Mouse (Mus musculus): Measurements from ENCODE around the gene Fbxl14.

Fbxl14 gene

DNA sequence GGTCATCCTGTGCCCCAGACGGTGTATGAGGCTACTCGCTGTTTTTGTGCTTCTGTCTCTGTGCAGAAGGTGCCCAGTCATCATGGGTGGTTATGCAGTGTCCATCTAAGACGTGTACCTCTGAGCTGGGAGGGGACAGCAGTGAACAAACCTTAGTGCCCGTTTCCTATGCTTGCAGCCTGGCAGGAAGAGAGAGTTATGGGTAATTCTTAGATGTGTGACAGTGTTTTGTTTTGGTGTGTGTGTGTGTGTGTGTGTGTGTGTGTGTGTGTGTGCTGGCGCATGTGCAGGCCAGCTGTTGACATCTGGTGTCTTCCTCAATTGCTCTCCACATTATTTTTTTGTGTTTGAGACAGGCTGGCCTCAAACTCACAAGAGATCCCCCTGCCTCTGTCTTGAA is 20.6 kb downstream of the Fbxl14 start:
- no peak for DNase-seq

DNA sequence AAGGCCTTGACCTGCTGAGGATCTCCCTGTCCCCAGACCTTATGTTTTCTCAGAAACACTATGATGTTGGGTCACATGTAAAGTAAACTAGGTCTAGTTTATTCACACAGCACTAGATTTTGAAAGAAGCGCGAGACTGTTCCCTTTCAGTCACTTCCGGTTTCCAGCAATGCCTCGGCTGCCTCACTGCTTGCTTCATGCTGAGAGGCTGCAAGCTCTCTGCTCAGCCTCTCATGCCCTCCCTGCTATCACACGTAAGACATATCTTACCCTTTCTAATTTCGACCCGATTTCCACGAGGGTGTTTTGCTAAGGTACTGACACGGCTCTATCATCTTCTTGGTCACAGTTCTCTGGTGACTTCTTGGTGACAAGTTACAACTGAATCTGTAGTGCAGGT is 22.6 kb downstream of the Fbxl14 start:
- DNase-seq, result no peak

DNA sequence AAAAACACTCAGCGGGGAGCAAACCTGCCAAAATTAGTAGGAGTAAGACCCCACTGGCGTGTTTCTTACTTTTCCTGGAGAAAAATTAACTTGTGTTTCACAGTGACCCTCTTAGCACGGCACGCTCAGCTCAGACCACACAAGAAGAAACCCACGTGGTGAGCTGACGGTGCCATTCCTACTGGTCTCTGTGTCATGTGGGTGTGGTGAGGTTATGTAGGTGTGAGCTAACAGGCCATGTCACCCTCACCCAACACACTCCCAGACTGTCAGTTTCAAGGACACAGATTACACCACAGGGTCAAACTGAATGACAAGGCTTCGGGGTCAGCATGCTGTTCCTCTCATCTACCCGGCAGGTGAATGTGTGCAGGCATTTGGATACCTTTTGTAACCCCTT is 25.3 kb downstream of the Fbxl14 start:
- no peak for DNase-seq

DNA sequence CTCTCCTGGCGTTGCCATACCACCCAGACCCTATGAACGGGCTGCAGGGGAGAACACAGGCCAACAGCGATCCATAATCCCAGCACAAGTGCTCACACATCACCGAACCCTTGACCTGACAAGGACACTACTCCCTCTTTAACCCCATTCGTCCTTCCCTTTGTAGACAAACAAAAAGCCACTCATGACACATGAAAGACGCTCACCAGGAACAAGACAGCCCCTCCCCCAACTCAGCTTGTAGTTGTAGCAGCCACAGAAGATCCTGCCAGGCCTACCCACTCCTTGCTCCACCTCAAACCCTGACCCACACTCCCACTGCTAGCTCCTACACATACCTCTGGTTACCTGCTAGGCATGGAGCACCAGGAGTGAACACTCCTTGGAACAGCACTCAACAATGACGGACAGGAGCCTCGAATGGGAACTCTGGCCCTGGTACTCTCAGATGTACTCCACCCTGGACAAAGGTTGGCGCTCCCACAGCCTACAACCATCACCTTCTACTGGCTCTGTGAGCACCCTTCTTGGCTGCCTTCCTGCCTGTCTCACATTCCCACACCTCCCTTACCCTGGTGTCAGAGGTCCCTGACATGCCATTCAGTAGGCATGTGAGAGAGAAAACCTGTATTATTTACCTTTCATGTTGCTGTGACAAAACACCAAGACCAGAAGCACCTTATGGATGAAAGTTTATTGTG is 26.2 kb downstream of the Fbxl14 start:
- no peak for DNase-seq

DNA sequence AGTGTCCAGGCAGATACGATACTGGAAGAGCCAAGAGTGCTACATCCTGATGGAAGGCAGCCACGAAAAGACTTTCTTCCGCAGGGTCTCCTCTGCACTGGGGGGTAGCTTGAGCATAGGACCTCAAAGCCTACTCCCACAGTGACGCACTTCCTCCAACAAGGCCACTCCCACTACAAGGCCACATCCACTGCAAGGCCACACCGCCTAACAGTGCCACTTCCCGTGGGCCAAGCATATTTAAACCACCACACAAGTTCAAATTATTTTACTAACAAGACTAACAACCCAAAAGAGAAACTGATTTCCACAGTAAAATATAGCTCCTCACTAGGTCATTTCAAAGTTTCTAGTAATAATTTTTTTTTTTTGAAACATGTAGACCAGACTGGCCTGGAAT is 28.8 kb downstream of the Fbxl14 start:
- no peak for DNase-seq

DNA sequence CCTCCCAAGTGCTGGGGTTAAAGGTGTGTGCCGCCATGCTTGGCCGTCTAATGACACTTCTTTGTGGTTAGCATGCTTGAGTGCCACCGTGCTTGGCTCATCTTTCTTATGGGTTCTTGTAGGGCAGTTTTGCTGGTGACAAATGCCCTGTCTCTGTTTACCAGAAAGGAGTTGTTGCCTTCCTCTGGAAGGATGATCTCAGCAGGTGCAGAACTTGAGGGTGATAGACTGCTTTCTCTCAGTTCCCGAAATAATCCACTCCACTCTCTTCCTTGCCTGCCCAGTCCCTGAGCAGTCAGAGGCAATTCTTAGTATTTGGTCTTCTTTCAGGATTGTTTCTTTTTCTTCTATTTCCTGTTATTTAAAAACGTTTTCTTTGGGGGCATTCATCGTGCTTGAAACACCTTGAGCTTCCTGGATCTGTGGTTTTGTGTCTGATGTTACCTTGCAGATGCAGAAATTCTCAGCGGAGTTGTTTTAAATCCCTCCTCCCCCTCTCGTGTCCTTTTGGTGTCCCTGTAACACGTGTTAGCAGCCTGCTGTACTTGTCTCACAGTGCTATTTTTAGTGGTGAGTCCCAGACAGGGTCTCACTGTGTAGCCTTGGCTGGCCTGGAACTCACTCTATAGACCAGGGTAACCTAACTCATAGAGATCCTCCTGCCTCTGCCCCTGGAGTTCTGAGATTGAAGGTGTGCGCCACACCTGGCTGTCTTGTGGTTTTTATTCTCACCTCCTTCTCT is 29.3 kb downstream of the Fbxl14 start:
- DNase-seq, result no peak

DNA sequence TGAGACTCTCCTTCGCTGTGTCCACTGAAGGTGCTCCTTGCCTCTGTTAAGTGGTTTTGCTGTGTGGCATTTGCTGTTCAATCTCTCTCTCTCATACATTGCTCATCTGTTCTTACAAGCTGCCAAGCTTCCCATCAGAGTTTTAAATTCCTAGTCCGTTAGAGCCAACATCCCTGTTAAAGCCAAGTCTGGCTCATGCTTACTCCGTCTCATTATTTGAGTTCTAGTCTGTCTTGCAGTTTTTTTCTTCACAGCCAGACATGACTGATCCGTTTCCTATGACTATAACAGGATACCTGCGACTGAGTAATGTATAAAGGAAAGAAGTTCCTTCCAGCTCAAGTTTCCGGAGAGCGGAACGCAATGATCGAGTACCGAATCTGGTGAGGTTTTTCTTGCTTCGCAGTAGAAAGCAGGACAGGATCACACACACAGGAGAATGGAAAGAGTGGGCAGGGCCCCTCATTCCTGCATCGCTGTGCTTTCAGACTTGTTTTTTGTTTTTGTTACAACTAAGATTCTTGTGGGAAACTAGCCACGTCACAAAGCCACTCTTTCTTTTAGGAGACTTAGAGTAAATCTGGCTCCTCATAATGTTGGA is 30.1 kb downstream of the Fbxl14 start:
- DNase-seq, result no peak

DNA sequence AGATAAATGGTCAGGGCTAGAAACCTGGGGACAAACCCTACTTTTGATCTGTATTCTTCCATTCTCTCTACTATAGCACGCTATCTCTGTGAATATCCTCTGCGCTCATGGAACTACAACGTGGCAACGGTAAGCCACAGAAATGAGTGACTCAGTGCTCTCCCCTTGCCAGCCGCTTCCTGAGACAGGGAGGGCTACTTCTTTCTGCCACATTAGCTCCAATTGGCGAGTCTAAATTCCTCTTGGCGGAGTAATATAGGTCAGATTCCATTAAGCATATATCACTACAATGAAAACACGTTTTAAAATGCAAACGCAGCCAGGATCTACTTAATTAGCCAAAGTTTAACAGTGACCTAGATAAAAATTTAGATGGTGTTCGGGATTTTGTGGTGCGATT is 33.2 kb downstream of the Fbxl14 start:
- no peak for DNase-seq

DNA sequence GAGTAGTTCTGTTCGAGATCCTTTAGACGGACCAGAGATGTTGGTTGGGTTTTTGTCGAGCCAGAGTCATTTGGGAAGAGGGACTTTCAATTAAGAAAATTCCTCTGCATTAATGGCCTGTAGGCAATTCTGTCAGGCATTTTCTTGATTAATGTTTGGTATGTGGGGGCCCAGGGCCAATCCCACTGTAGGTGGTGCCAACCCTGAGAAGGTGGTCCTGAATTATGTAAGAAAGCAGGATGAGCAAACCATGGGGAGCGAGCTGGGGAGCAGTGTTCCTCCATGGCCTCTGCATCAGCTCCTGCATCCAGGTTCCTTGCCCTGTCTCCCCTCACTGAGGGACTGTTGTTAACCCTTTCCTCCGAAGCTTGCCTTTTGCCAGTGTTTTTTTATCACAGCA is 34.0 kb downstream of the Fbxl14 start:
- DNase-seq, result no peak

DNA sequence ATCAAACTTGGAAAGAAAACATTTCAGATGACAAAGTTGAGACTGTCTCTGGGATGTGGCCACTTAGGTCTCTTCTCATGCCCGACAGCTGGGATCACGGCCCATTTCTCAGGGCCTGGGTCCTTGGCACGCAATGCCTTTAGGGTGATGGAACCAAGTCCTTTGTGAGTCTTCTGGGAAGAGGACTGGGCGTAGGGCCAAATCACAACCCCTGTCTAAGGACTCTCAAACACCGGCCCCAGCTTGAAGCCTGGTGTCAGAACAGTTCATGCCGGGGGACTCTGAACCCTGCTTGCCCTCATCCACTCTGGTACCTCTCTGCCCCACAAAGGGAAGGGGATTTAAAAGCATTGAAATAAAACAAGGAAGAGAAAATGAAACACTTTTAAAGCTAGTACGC is 34.6 kb downstream of the Fbxl14 start:
- DNase-seq, result peak; percentile 52

DNA sequence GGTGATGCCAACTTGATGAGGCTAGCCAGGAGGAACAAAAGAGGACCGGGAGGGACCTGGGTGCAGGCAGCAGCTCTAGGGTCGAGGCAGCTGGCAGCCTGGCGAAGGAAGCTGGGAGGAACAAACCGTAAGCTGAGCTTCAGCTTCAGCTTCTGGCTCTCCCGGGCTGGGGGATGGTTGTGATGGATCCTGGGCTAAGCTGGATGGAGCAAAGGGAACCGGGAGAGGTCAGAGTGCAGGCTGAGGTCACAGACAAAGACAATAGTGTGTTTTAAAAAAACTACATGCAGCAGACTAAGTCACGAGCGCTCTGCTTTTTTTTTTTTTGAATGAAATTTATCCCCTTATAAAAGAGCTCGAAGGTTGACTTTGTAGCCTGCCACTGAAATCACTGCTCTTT is 41.3 kb downstream of the Fbxl14 start:
- DNase-seq, result no peak

DNA sequence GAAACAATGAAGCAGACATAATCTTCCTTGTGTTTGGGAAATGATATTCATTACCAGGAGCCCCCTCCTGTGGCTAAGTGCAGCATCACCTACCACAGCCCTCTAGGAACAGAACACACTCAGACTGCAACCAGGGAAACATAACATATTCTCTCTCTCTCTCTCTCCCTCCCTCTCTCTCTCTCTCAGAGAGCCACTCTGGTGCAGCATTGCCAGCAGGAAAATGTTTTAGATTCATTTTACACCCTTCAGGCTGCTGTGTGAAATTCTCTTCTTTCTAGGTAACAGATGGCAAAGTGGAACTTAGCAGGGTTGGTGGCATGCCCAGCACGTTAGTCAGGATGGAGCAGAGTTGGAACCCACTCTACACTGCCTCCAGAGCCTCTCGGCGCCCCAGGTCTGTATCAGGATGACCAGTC is 42.0 kb downstream of the Fbxl14 start:
- peak; percentile 57 for DNase-seq

DNA sequence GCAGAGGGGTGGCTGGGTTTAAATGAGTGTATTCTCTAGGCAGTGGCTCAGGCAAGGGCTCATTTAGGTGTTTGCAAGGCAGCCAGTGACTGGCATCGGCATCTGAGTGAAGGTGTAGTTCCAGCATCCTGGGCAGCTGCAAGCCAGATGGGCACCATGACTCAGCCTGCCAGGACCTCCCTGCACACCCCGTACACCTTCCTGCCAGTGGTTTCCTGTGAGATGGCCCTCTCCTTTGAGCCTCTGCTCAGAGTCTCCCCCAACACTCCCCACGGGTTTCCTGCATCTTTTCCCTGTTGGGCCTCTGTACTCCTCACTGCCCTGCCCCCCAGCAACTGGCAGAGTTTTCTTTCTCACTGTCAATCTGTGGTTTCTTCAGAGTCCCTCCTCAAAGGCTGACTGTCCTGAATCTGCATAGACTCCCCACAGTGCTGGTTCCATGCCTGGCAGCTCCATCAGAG is 42.5 kb downstream of the Fbxl14 start:
- peak; percentile 32 for DNase-seq

DNA sequence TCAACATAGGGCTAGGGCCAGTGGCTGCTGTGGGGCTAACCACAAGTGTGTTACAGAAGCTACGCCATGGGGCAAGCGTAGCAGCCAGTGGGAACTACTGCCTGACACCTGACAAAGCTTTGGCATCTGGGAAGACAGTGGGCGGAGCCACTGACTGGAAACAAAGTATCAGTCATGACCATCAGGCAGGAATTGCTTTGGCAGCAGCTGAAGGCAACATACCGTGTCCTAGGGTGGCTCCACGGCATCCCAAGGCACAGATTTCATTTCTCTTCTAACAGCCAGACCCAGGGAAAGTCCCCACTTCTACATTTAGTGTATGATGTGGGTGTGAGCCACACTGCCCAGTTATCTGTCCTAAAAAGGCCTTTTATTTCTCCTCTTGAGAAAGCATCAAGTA is 47.0 kb downstream of the Fbxl14 start:
- no peak for DNase-seq

DNA sequence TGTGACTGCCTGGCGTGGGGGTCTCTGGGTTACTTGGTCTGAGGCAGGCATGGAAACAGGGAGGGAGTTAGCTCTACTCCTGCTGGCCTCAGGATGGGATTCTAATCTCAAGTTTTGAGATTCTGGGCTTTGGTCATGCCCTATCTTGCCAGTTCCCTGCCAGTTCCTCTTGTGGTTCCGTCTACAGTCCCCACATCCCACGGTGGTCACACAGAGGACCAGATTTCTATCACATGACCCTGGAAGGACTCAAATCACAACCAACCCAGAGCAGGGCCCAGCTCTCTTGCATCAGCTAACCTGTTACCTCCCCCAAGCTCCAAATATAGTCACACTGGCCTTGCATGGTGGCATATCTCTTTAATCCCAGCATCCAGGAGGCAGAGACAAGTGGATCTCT is 50.2 kb downstream of the Fbxl14 start:
- DNase-seq, result no peak
